Mouse (Mus musculus) lung, adult 10 weeks (tissue): ENCODE data around the gene 4833427G06Rik. TPM values are rescaled to one million over a fixed set of nuclear protein-coding genes. Genes with fewer than 3 reads are reported as not detected.

Source experiments
- polyA plus RNA-seq: library from polyadenylated mRNA; stranded (reverse); fragments of 350-450 nt; fragmentation: Illumina TruSeq; extraction: RNeasy Lipid Tissue Mini Kit (QIAGEN cat#74804); gene quantifications from one replicate; pipeline ENCODE4 v1.2.3, GENCODE M21; 2014; ENCODE audit warnings: low read depth, low replicate concordance; ENCODE audit not compliant: insufficient read depth

4833427G06Rik gene
- polyA plus RNA-seq: 11.7 TPM

GRCm38 (mm10) chr9:51101756-51102425, at the start of gene 4833427G06Rik:
Gene 4833427G06Rik (minus strand): TSS chr9:51102078.

GRCm38 (mm10) chr9:51076979-51077315, 24.9 kb downstream of the 4833427G06Rik start, which contains the start of gene Layn:
Gene Layn (minus strand): TSS chr9:51077094.

GRCm38 (mm10) chr9:51060601-51061000, 41.3 kb downstream of the 4833427G06Rik start, which contains the start of gene Btg4:
Gene Btg4 (plus strand): TSS chr9:51060901.

Other genes starting within 250 kb of the 4833427G06Rik start
- 4.0 TPM for gene Sik2, start 93.0 kb downstream of the 4833427G06Rik start, polyA plus RNA-seq
- gene Btg4, start 41.2 kb downstream of the 4833427G06Rik start, polyA plus RNA-seq: 0.62 TPM
- 5.0 TPM for gene Layn, start 25.0 kb downstream of the 4833427G06Rik start, polyA plus RNA-seq
- gene Gm32742, start 63.4 kb upstream of the 4833427G06Rik start, polyA plus RNA-seq: 0.09 TPM
- gene Pou2af1, start 111.6 kb upstream of the 4833427G06Rik start, polyA plus RNA-seq: 11.3 TPM
- 4.1 TPM for gene Colca2, start 176.5 kb upstream of the 4833427G06Rik start, polyA plus RNA-seq
- 0.31 TPM for gene 1810046K07Rik, start 226.8 kb upstream of the 4833427G06Rik start, polyA plus RNA-seq